Mouse (Mus musculus): ENCODE measurements around the gene Rnf220.

- TF ChIP-seq CTCF (IDR thresholded peaks at IDR 0.05; ENCODE audit: low read depth) (no peak), EP300 (IDR thresholded peaks at IDR 0.05; ENCODE audit: low read depth) (no peak)
These were observed 2.7 kb downstream of the Rnf220 start for GRCm38 (mm10) chr4:117493905-117494851.

Data from liver, postnatal 0 days (tissue).